Mouse (Mus musculus): ENCODE measurements at regions not wholly inside any gene's neighbourhood (a gene's known extent, or its start where the extent isn't known, plus 50 kb on each side); places are given as distances from the start of the nearest gene placed in this dataset.

DNA sequence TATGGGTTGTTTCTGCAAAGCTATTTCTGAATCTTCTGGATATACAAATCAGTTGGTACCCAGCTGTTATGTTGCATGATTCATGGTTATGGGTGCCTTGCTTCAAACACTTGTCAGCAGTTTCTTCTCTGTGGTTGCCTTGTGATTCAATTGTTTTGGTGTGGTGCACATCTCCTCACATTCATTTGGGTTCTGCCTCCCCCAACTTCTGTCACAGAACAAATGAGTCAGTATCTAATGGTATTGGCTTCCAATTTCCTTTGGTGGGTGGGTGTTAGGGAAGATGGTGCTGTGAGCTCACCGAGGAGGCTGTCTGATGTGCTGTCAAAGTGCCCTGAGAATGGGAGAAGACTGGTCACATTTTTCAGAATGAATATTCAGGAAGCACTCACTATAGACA lies 87.9 kb downstream of the Cypt15 start:
- peak; percentile 1 to 80 for DNase-seq (ENCODE audit: low spot score in 2 of 2)
- intact Hi-C loops (cut with DNase I) = no loop called here

Data from left cerebral cortex, postnatal 25 days (tissue).